Mouse (Mus musculus): ENCODE data around the gene Olfr1201. TPM values are rescaled to one million over a fixed set of nuclear protein-coding genes. Genes with fewer than 3 reads are reported as not detected.

Olfr1201 gene
- not detected in 2 replicates for polyA plus RNA-seq (2016; fragmentation: Nextera tagmentation; extraction: Ambion mirVana)

- Histone ChIP-seq H3K4me3 (no peak within 1 kb of the TSS), H3K36me3 (no peaks in the 10 kb centered on the region), H3K9ac (no peak within 1 kb of the TSS), H3K27ac (no peak within 1 kb of the TSS), H3K4me1 (no peaks in the 10 kb centered on the region), H3K9me3 (no peaks in the 10 kb centered on the region), H3K27me3 (no peaks in the 10 kb centered on the region), H3K4me2 (replicated peaks) (no peak within 1 kb of the TSS)
- ATAC-seq (ENCODE audit: insufficient number of reproducible peaks, insufficient read depth, low FRiP score, low TSS enrichment), result no peak
- 84% methylated on average over 6 of the region's 6 CpGs for WGBS
Measured at GRCm38 (mm10) chr2:88792736-88793135, at the start of gene Olfr1201. Gene Olfr1201, plus strand, starts transcription at chr2:88793036.

DNA sequence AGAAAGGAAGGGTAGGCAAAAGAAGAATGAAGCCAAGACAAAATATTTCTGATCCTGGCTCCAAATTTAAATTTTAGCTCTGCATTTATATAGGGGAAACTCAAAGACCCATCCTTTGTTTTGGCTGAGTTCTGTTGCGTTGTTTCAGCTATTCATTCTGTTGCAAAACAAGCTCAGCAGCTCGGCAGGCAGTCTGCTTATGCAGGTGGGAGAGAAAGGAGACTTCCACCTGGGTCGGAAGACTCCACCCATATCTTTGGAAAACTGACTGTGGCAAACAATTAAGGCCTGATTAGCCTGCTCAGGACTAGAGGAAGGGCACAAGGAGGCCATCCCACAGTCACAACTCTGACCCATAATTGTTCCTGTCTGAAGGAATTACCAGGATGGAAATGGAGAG, 49.5 kb upstream of the Olfr1201 start:
- WGBS, result 69% methylated on average over 3 of the region's 3 CpGs
- Histone ChIP-seq H3K9me3 (no peaks in the 10 kb centered on the region), H3K4me3 (no peak overlapping the region), H3K9ac (no peak overlapping the region), H3K36me3 (no peaks in the 10 kb centered on the region), H3K4me1 (no peaks in the 10 kb centered on the region), H3K27ac (no peak overlapping the region), H3K27me3 (no peaks in the 10 kb centered on the region), H3K4me2 (replicated peaks) (no peak overlapping the region)
- no peak for ATAC-seq (ENCODE audit: insufficient number of reproducible peaks, insufficient read depth, low FRiP score, low TSS enrichment)

DNA sequence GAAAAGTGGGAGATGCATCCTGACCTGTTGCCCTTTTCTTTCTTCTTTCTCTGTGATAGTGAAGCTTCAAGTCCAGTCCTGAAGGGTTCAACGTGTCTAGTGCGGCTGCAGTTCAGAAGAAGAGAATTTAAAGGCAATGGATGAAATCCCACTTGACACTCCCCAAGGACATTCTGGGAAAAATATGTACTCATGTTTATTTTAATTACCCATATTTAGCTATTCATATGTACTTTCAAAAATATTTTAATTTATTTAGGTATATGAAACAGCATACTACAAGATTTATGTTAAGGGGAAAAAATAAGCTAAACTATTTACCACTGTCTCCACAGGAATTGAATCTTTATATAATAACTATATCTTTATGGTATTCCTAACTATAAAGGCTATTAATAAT, 41.6 kb upstream of the Olfr1201 start, which contains the start of gene Olfr1198:
Olfr1198 (minus strand) TSS at position 101 of the 400 bp plus-strand sequence.
- Histone ChIP-seq H3K9ac (no peak within 1 kb of the TSS), H3K27me3 (no peaks in the 10 kb centered on the region), H3K36me3 (no peaks in the 10 kb centered on the region), H3K4me3 (no peak within 1 kb of the TSS), H3K27ac (no peak within 1 kb of the TSS), H3K4me1 (no peaks in the 10 kb centered on the region), H3K9me3 (no peaks in the 10 kb centered on the region), H3K4me2 (replicated peaks) (no peak within 1 kb of the TSS)
- ATAC-seq (ENCODE audit: insufficient number of reproducible peaks, insufficient read depth, low FRiP score, low TSS enrichment), result no peak
- 96% methylated on average over 2 of the region's 2 CpGs for WGBS

- ATAC-seq (ENCODE audit: insufficient number of reproducible peaks, insufficient read depth, low FRiP score, low TSS enrichment), result no peak
- no peaks in the 10 kb centered on the region for H3K36me3 ChIP-seq
- H3K4me3 ChIP-seq, result no peak within 1 kb of the TSS
- no peaks in the 10 kb centered on the region for H3K27me3 ChIP-seq
- H3K9me3 ChIP-seq, result no peaks in the 10 kb centered on the region
- no peak within 1 kb of the TSS for H3K4me2 ChIP-seq (replicated peaks)
- no peak within 1 kb of the TSS for H3K27ac ChIP-seq
- 85% methylated on average over 2 of the region's 2 CpGs for WGBS
- no peak within 1 kb of the TSS for H3K9ac ChIP-seq
- H3K4me1 ChIP-seq, result no peaks in the 10 kb centered on the region
Measured at GRCm38 (mm10) chr2:88760369-88760768, 32.5 kb upstream of the Olfr1201 start, which contains the start of gene Olfr1199. Gene Olfr1199, minus strand, starts transcription at chr2:88760469.

DNA sequence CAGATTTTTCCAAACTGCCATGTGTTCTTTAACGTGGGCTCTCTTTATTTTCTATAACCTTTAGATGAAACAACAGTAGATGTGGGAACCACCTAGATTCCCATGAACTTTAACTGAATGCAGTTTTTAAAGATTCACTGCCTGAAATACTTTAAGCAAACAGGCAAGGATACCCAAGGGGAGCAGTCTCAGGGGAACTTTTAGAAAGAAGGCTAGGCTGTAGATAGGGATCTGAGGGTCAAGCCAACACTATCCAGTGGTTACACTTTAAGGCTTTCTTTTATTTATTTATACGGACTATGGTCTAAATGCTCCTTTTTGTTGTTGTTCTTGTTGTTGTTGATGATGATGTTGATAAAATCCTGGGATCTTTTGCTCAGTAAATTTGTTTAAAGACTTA, 22.4 kb upstream of the Olfr1201 start, which contains the start of gene Olfr1200:
Olfr1200 (minus strand) TSS at position 101 of the 400 bp plus-strand sequence.
- Histone ChIP-seq H3K36me3 (no peaks in the 10 kb centered on the region), H3K4me3 (no peak within 1 kb of the TSS), H3K9ac (no peak within 1 kb of the TSS), H3K27ac (no peak within 1 kb of the TSS), H3K4me1 (no peaks in the 10 kb centered on the region), H3K9me3 (no peaks in the 10 kb centered on the region), H3K27me3 (no peaks in the 10 kb centered on the region), H3K4me2 (replicated peaks) (no peak within 1 kb of the TSS)
- WGBS, result 75% methylated on average over 2 of the region's 2 CpGs
- ATAC-seq (ENCODE audit: insufficient number of reproducible peaks, insufficient read depth, low FRiP score, low TSS enrichment), result no peak

- no peak within 1 kb of the TSS for H3K9ac ChIP-seq
- no peaks in the 10 kb centered on the region for H3K36me3 ChIP-seq
- no peaks in the 10 kb centered on the region for H3K27me3 ChIP-seq
- no peak within 1 kb of the TSS for H3K27ac ChIP-seq
- H3K4me3 ChIP-seq, result no peak within 1 kb of the TSS
- 76% methylated on average over 1 of the region's 1 CpGs for WGBS
- H3K4me2 ChIP-seq (replicated peaks), result no peak within 1 kb of the TSS
- no peaks in the 10 kb centered on the region for H3K4me1 ChIP-seq
- no peak for ATAC-seq (ENCODE audit: insufficient number of reproducible peaks, insufficient read depth, low FRiP score, low TSS enrichment)
- no peaks in the 10 kb centered on the region for H3K9me3 ChIP-seq
Measured at GRCm38 (mm10) chr2:88814196-88814595, 21.4 kb downstream of the Olfr1201 start, which contains the start of gene Olfr1202. Gene Olfr1202, plus strand, starts transcription at chr2:88814496.

DNA sequence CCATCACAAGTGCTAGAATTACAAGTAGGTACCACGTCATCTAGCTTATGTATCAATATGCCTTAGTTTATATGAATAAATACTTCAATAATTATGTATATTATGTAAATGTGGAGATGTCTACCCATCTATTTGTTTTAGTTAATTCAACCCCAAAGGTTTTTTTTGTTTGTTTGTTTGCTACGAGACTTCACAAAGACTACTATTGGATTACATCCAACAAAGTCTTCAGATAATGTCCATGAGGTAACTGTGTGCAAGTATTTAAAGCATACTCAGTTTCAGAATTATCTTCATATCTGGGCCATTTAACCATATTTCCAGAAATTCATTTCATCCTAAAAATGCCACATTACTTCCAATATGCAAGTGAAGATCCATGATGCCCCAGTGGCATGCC, 36.6 kb downstream of the Olfr1201 start, which contains the start of gene Olfr1205:
Olfr1205 (plus strand) TSS at position 301 of the 400 bp plus-strand sequence.
- Histone ChIP-seq H3K9ac (no peak within 1 kb of the TSS), H3K4me3 (no peak within 1 kb of the TSS), H3K27ac (no peak within 1 kb of the TSS), H3K36me3 (no peaks in the 10 kb centered on the region), H3K4me1 (no peaks in the 10 kb centered on the region), H3K9me3 (no peaks in the 10 kb centered on the region), H3K27me3 (no peaks in the 10 kb centered on the region), H3K4me2 (replicated peaks) (no peak within 1 kb of the TSS)
- WGBS, result 86% methylated on average over 2 of the region's 2 CpGs
- no peak for ATAC-seq (ENCODE audit: insufficient number of reproducible peaks, insufficient read depth, low FRiP score, low TSS enrichment)

DNA sequence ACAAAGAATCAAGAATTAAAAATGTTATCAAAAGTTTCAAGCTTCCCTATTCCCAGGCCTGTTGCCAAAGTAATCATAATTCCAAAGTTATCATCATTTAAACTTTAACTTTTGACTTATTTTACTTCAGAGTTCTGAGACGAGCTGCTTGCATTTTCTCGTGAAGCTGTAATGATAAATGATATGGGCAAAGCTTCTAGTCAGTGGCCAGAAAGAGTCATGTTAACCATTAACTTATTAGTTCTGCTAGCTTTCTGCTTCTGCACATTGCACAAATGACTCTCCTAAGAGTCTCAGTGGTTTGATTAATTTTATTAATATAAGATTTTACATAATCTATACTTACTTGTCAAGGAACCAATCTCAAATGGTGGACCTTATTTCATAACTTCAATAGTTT, 45.6 kb downstream of the Olfr1201 start:
- no peak overlapping the region for H3K4me2 ChIP-seq (replicated peaks)
- no peaks in the 10 kb centered on the region for H3K4me1 ChIP-seq
- H3K27me3 ChIP-seq, result no peaks in the 10 kb centered on the region
- H3K4me3 ChIP-seq, result no peak overlapping the region
- no peak overlapping the region for H3K9ac ChIP-seq
- WGBS, result 68% methylated on average over 2 of the region's 2 CpGs
- no peak for ATAC-seq (ENCODE audit: insufficient number of reproducible peaks, insufficient read depth, low FRiP score, low TSS enrichment)
- no peaks in the 10 kb centered on the region for H3K36me3 ChIP-seq
- no peak overlapping the region for H3K27ac ChIP-seq
- no peaks in the 10 kb centered on the region for H3K9me3 ChIP-seq

Other genes with a start within 250 kb of the Olfr1201 start
- gene Olfr1188, start 236.1 kb upstream of the Olfr1201 start, polyA plus RNA-seq (2016; fragmentation: Nextera tagmentation; extraction: Ambion mirVana), result not detected in 2 replicates
- gene Olfr1189, start 206.6 kb upstream of the Olfr1201 start, polyA plus RNA-seq (2016; fragmentation: Nextera tagmentation; extraction: Ambion mirVana), result not detected in 2 replicates
- not detected in 2 replicates for gene Olfr1191-ps1, start 152.5 kb upstream of the Olfr1201 start, polyA plus RNA-seq (2016; fragmentation: Nextera tagmentation; extraction: Ambion mirVana)
- not detected in 2 replicates for gene Olfr1192-ps1, start 144.5 kb upstream of the Olfr1201 start, polyA plus RNA-seq (2016; fragmentation: Nextera tagmentation; extraction: Ambion mirVana)
- gene Olfr1193, start 117.4 kb upstream of the Olfr1201 start, polyA plus RNA-seq (2016; fragmentation: Nextera tagmentation; extraction: Ambion mirVana), result not detected in 2 replicates
- not detected in 2 replicates for gene Olfr1195, start 103.8 kb upstream of the Olfr1201 start, polyA plus RNA-seq (2016; fragmentation: Nextera tagmentation; extraction: Ambion mirVana)
- gene Olfr1196, start 88.4 kb upstream of the Olfr1201 start, polyA plus RNA-seq (2016; fragmentation: Nextera tagmentation; extraction: Ambion mirVana), result not detected in 2 replicates
- gene Olfr1197, start 60.7 kb upstream of the Olfr1201 start, polyA plus RNA-seq (2016; fragmentation: Nextera tagmentation; extraction: Ambion mirVana), result not detected in 2 replicates
- not detected in 2 replicates for gene Olfr1198, start 41.7 kb upstream of the Olfr1201 start, polyA plus RNA-seq (2016; fragmentation: Nextera tagmentation; extraction: Ambion mirVana)
- gene Olfr1199, start 32.6 kb upstream of the Olfr1201 start, polyA plus RNA-seq (2016; fragmentation: Nextera tagmentation; extraction: Ambion mirVana), result not detected in 2 replicates
- gene Olfr1200, start 22.5 kb upstream of the Olfr1201 start, polyA plus RNA-seq (2016; fragmentation: Nextera tagmentation; extraction: Ambion mirVana), result not detected in 2 replicates
- 0.04 TPM in 1 of 2 replicates, not detected in the other for gene Olfr1202, start 21.5 kb downstream of the Olfr1201 start, polyA plus RNA-seq (2016; fragmentation: Nextera tagmentation; extraction: Ambion mirVana)
- not detected in 2 replicates for gene Olfr1205, start 36.7 kb downstream of the Olfr1201 start, polyA plus RNA-seq (2016; fragmentation: Nextera tagmentation; extraction: Ambion mirVana)
- gene Olfr1204, start 56.3 kb downstream of the Olfr1201 start, polyA plus RNA-seq (2016; fragmentation: Nextera tagmentation; extraction: Ambion mirVana), result not detected in 2 replicates
- gene Olfr1206, start 70.2 kb downstream of the Olfr1201 start, polyA plus RNA-seq (2016; fragmentation: Nextera tagmentation; extraction: Ambion mirVana), result not detected in 2 replicates
- gene Olfr1208, start 109.3 kb downstream of the Olfr1201 start, polyA plus RNA-seq (2016; fragmentation: Nextera tagmentation; extraction: Ambion mirVana), result not detected in 2 replicates
- gene Olfr1209, start 122.1 kb downstream of the Olfr1201 start, polyA plus RNA-seq (2016; fragmentation: Nextera tagmentation; extraction: Ambion mirVana), result not detected in 2 replicates
- gene Olfr1211, start 145.1 kb downstream of the Olfr1201 start, polyA plus RNA-seq (2016; fragmentation: Nextera tagmentation; extraction: Ambion mirVana), result not detected in 2 replicates
- not detected in 2 replicates for gene Olfr1212, start 160.9 kb downstream of the Olfr1201 start, polyA plus RNA-seq (2016; fragmentation: Nextera tagmentation; extraction: Ambion mirVana)
- gene Gm13762, start 187.2 kb downstream of the Olfr1201 start, polyA plus RNA-seq (2016; fragmentation: Nextera tagmentation; extraction: Ambion mirVana), result not detected in 2 replicates
- not detected in 2 replicates for gene Olfr1214, start 199.6 kb downstream of the Olfr1201 start, polyA plus RNA-seq (2016; fragmentation: Nextera tagmentation; extraction: Ambion mirVana)
- gene Olfr1215, start 213.9 kb downstream of the Olfr1201 start, polyA plus RNA-seq (2016; fragmentation: Nextera tagmentation; extraction: Ambion mirVana), result not detected in 2 replicates
- gene Olfr1216, start 225.3 kb downstream of the Olfr1201 start, polyA plus RNA-seq (2016; fragmentation: Nextera tagmentation; extraction: Ambion mirVana), result not detected in 2 replicates
- not detected in 2 replicates for gene Olfr1217, start 239.0 kb downstream of the Olfr1201 start, polyA plus RNA-seq (2016; fragmentation: Nextera tagmentation; extraction: Ambion mirVana)

Data from embryonic facial prominence, embryonic 12.5 days (tissue).